Mouse (Mus musculus) MEL (cell line): Measurements from ENCODE around the gene Grik4. TPM values are rescaled to one million over a fixed set of nuclear protein-coding genes. Genes with fewer than 3 reads are reported as not detected.
A peak's percentile ranks its signal among the peaks of the same experiment; 100 is the strongest.

Experiments used
- DNase-seq: peaks from one replicate; pipeline ENCODE4 v3.0.0; 2011; ENCODE audit warnings: low read depth, low spot score
- H3K27ac ChIP-seq: 2 replicates; pipeline ENCODE4 v1.5.1; 2012; ENCODE audit warnings: low read depth, mild to moderate bottlenecking, control low read depth, low read length, moderate library complexity; ENCODE audit not compliant: control insufficient read depth
- H3K27me3 ChIP-seq, 2 experiments: fragments of 150-350 bp in 1 of 2; sonication (generic) in 1 of 2; 2 replicates each; pipeline ENCODE4 v1.6.1; 2012; ENCODE audit warnings: low read length in 2 of 2, mild to moderate bottlenecking in 2 of 2, improper control_type of control experiment in 1 of 2, moderate library complexity in 1 of 2; ENCODE audit not compliant: insufficient read depth in 2 of 2, control insufficient read depth in 1 of 2
- H3K36me3 ChIP-seq, 2 experiments: 2 replicates each; pipeline ENCODE4 v1.6.1; 2012 to 2014; ENCODE audit warnings: low read length in 2 of 2, improper control_type of control experiment in 1 of 2, inconsistent platforms in 1 of 2, mild to moderate bottlenecking in 1 of 2; ENCODE audit not compliant: insufficient read depth in 2 of 2, control insufficient read depth in 1 of 2
- H3K4me1 ChIP-seq, 2 experiments: fragments of 150-350 bp in 1 of 2; sonication (generic) in 1 of 2; 2 replicates each; pipeline ENCODE4 v1.6.1; 2012; ENCODE audit warnings: low read length in 2 of 2, improper control_type of control experiment in 1 of 2, mild to moderate bottlenecking in 1 of 2; ENCODE audit not compliant: insufficient read depth in 2 of 2, control insufficient read depth in 1 of 2
- H3K4me3 ChIP-seq, 2 experiments: fragments of 150-350 bp in 1 of 2; sonication (generic) in 1 of 2; 2 replicates each; pipeline ENCODE4 v1.5.1; 2012; ENCODE audit warnings: low read depth in 2 of 2, low read length in 2 of 2, mild to moderate bottlenecking in 2 of 2, moderate library complexity in 2 of 2, control low read depth in 1 of 2, improper control_type of control experiment in 1 of 2; ENCODE audit not compliant: control insufficient read depth in 1 of 2, insufficient read depth in 1 of 2
- H3K79me2 ChIP-seq: 2 replicates; pipeline ENCODE4 v1.6.1; 2012; ENCODE audit warnings: mild to moderate bottlenecking, low read length, moderate library complexity; ENCODE audit not compliant: control insufficient read depth, poor library complexity, insufficient read depth
- H3K9ac ChIP-seq: 2 replicates; pipeline ENCODE4 v1.6.1; 2012; ENCODE audit warnings: low read depth, mild to moderate bottlenecking, control low read depth, low read length, moderate library complexity; ENCODE audit not compliant: control insufficient read depth, poor library complexity, severe bottlenecking
- H3K9me3 ChIP-seq: fragments of 150-350 bp; sonication (generic); replicated peaks from 2 replicates; pipeline ENCODE4 v1.6.1; 2012; ENCODE audit warnings: mild to moderate bottlenecking, low read length, improper control_type of control experiment, moderate library complexity; ENCODE audit not compliant: insufficient read depth
- BHLHE40 ChIP-seq: IDR thresholded peaks from 2 replicates; pipeline ENCODE4 v1.6.1; 2012; ENCODE audit warnings: low read depth, mild to moderate bottlenecking, inconsistent platforms, low read length, improper control_type of control experiment, borderline replicate concordance
- CHD2 ChIP-seq: IDR thresholded peaks from 2 replicates; pipeline ENCODE4 v1.6.1; 2011; ENCODE audit warnings: low read length, improper control_type of control experiment
- CTCF ChIP-seq, 3 experiments: IDR thresholded peaks in 2 of 3; conservative IDR thresholded peaks in 1 of 3; 2 replicates each; pipeline ENCODE4 v1.5.1; 2011 to 2012; ENCODE audit warnings: low read length in 3 of 3, low read depth in 2 of 3, mild to moderate bottlenecking in 2 of 3, improper control_type of control experiment in 1 of 3, inconsistent platforms in 1 of 3, mixed read lengths in 1 of 3, moderate library complexity in 1 of 3; ENCODE audit not compliant: control insufficient read depth in 1 of 3, insufficient read depth in 1 of 3, poor library complexity in 1 of 3, severe bottlenecking in 1 of 3
- EP300 ChIP-seq, 2 experiments: IDR thresholded peaks; 2 replicates each; pipeline ENCODE4 v1.6.1; 2011; ENCODE audit warnings: improper control_type of control experiment in 2 of 2, low read length in 2 of 2, low read depth in 1 of 2, mild to moderate bottlenecking in 1 of 2
- JUND ChIP-seq: IDR thresholded peaks from 2 replicates; pipeline ENCODE4 v1.6.1; 2011; ENCODE audit warnings: low read depth, mild to moderate bottlenecking, improper control_type of control experiment, low read length
- MAX ChIP-seq: IDR thresholded peaks from 2 replicates; pipeline ENCODE4 v1.6.1; 2011; ENCODE audit warnings: low read length, improper control_type of control experiment
- MAZ ChIP-seq: IDR thresholded peaks from 2 replicates; pipeline ENCODE4 v1.6.1; 2012; ENCODE audit warnings: low read depth, mild to moderate bottlenecking, inconsistent platforms, low read length, improper control_type of control experiment
- MEF2A ChIP-seq: IDR thresholded peaks from 2 replicates; pipeline ENCODE4 v1.6.1; 2014; ENCODE audit warnings: low read depth, mild to moderate bottlenecking, inconsistent platforms, low read length, improper control_type of control experiment; ENCODE audit not compliant: poor library complexity, insufficient replicate concordance, severe bottlenecking; ENCODE audit errors: extremely low read depth
- MYB ChIP-seq: IDR thresholded peaks from 2 replicates; pipeline ENCODE4 v1.6.1; 2011; ENCODE audit warnings: mild to moderate bottlenecking, low read depth, low read length, improper control_type of control experiment
- MYC ChIP-seq: IDR thresholded peaks from 2 replicates; pipeline ENCODE4 v1.6.1; 2011; ENCODE audit warnings: low read depth, mild to moderate bottlenecking, low read length, improper control_type of control experiment, moderate library complexity
- POLR2AphosphoS2 ChIP-seq: IDR thresholded peaks from 2 replicates; pipeline ENCODE4 v1.6.1; 2011; ENCODE audit warnings: low read length, improper control_type of control experiment
- POLR2AphosphoS5 ChIP-seq: IDR thresholded peaks from 2 replicates; pipeline ENCODE4 v1.6.1; 2012; ENCODE audit warnings: low read depth, borderline replicate concordance, mild to moderate bottlenecking, inconsistent platforms, low read length, moderate library complexity, mixed read lengths
- RCOR1 ChIP-seq: IDR thresholded peaks from 2 replicates; pipeline ENCODE4 v1.6.1; 2012; ENCODE audit warnings: low read depth, mild to moderate bottlenecking, inconsistent platforms, low read length, improper control_type of control experiment
- SIN3A ChIP-seq: IDR thresholded peaks from 2 replicates; pipeline ENCODE4 v1.6.1; 2012; ENCODE audit warnings: low read length, improper control_type of control experiment, inconsistent platforms
- SMC3 ChIP-seq: IDR thresholded peaks from 2 replicates; pipeline ENCODE4 v1.6.1; 2011; ENCODE audit warnings: low read depth, low read length, improper control_type of control experiment
- TBP ChIP-seq: IDR thresholded peaks from 2 replicates; pipeline ENCODE4 v1.8.0; 2011; ENCODE audit warnings: low read depth, low read length, improper control_type of control experiment
- TCF12 ChIP-seq: IDR thresholded peaks from 2 replicates; pipeline ENCODE4 v1.6.1; 2014; ENCODE audit warnings: low read depth, mild to moderate bottlenecking, inconsistent platforms, low read length, improper control_type of control experiment, moderate library complexity
- UBTF ChIP-seq: IDR thresholded peaks from 2 replicates; pipeline ENCODE4 v1.6.1; 2012; ENCODE audit warnings: low read depth, mild to moderate bottlenecking, inconsistent platforms, low read length, improper control_type of control experiment, moderate library complexity, borderline replicate concordance; ENCODE audit not compliant: insufficient read depth
- USF2 ChIP-seq, 2 experiments: IDR thresholded peaks; 2 replicates each; pipeline ENCODE4 v1.6.1; 2011 to 2012; ENCODE audit warnings: improper control_type of control experiment in 2 of 2, low read length in 2 of 2, borderline replicate concordance in 1 of 2, inconsistent platforms in 1 of 2, low read depth in 1 of 2, mild to moderate bottlenecking in 1 of 2; ENCODE audit not compliant: insufficient read depth in 1 of 2
- ZC3H11A ChIP-seq: IDR thresholded peaks from 2 replicates; pipeline ENCODE4 v1.6.1; 2012; ENCODE audit warnings: low read depth, mild to moderate bottlenecking, inconsistent platforms, low read length, improper control_type of control experiment
- ZKSCAN1 ChIP-seq: IDR thresholded peaks from 2 replicates; pipeline ENCODE4 v1.6.1; 2012; ENCODE audit warnings: low read depth, mild to moderate bottlenecking, inconsistent platforms, low read length, improper control_type of control experiment, moderate library complexity
- ZMIZ1 ChIP-seq: IDR thresholded peaks from 2 replicates; pipeline ENCODE4 v1.6.1; 2012; ENCODE audit warnings: low read depth, mild to moderate bottlenecking, inconsistent platforms, low read length, improper control_type of control experiment, moderate library complexity
- ZNF384 ChIP-seq: IDR thresholded peaks from 2 replicates; pipeline ENCODE4 v1.6.1; 2012; ENCODE audit warnings: low read depth, mild to moderate bottlenecking, inconsistent platforms, low read length, improper control_type of control experiment
- polyA plus RNA-seq, 2 experiments: library from polyadenylated mRNA; stranded (reverse) in 1 of 2; unstranded in 1 of 2; fragments of >175 nt in 1 of 2; fragments of >200 nt in 1 of 2; gene quantifications; 2 replicates each; pipeline versions ENCODE4 v1.2.1 to v1.2.4; 2012; ENCODE audit warnings: low replicate concordance in 2 of 2, low read depth in 1 of 2; ENCODE audit not compliant: insufficient read length in 2 of 2, insufficient read depth in 1 of 2, missing spikeins in 1 of 2
- total RNA-seq: library from RNA; depleted of rRNA; stranded (reverse); fragments of 300-350 nt; gene quantifications from 2 replicates; pipeline ENCODE4 v1.2.3, GENCODE M21; 2012

Grik4 gene
- total and polyA plus RNA-seq, 3 experiments = 0.17 TPM; not detected in 2

DNA sequence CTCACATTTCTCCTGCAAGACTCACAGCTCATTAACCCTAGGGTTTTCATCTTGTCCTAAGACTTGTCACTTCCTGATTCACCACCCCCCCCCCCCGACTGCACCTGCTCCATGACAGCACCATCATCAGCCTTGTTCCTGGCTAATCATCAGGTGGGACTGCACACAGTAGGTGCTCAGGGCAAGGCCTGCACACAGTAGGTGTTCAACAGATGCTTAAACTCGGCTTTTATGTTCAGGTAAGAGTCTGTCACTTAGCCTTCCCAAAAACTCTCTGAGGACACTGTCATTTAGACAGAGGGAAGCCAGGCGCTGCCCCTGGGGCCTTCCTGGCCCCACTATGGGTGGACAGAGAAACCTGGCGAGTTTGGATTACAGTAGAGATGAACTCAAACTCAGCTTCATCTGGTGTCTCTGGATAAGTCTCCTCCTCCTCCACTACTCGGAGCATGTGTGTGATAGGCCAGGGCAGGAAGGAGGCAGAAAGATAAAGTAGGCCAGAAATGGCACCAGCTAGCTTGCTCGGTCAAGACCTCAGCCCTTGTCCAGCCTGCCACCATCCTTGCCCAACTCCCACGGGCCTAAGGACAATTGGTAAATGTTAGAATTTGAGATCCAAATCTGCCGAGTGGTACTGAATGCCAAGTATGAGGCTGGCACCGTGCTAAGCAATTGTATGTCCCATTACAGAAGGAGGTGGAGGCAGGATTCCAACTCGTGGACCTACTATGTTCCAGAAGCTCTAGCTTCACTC, 61.1 kb downstream of the Grik4 start:
- DNase-seq = no peak
- Histone ChIP-seq H3K9ac (no peak overlapping the region), H3K36me3 (no peaks in the 10 kb centered on the region), H3K27ac (no peak overlapping the region), H3K79me2 (no peaks in the 10 kb centered on the region), H3K9me3 (no peaks in the 10 kb centered on the region), H3K4me3 (no peak overlapping the region), H3K27me3 (no peaks in the 10 kb centered on the region; a peak in 1 of 4 replicates), H3K4me1 (no peaks in the 10 kb centered on the region)
- TF ChIP-seq TBP (no peak), SMC3 (no peak), TCF12 (no peak), MYC (no peak), ZC3H11A (no peak), ZKSCAN1 (peak; percentile 77; the same call in 1 of the 2 replicates), MEF2A (no peak)

DNA sequence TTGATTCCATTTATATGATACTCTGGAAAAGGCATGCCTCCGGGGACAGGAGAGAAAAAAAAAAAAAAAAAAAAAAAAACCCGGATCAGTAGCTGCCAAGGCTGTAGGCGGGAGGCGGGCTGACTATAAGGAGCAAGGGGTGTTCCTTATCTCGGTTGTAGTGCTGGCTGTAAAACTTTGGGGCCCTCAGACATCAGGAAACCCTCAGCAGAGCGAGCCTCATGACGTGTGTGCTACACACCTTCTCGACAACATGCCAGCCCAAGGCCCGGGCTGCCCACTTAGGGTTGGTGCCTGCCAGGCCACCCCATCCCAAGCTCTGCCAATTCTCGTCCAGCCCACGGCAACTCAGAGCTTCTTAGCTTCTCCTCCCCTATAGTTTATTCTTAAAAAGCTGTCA, 62.0 kb downstream of the Grik4 start:
- TF ChIP-seq ZNF384 (no peak), SMC3 (no peak), MAZ (no peak), BHLHE40 (no peak), RCOR1 (no peak), EP300 (IDR thresholded peaks at IDR 0.05; ENCODE audit: low read depth in 1 of 2, low read length in 2 of 2) (no peak), POLR2AphosphoS2 (no peak), POLR2AphosphoS5 (no peak), ZC3H11A (no peak), USF2 (IDR thresholded peaks at IDR 0.05; ENCODE audit: borderline replicate concordance in 1 of 2, insufficient read depth in 1 of 2, low read depth in 1 of 2, low read length in 2 of 2) (no peak), MAX (no peak), CHD2 (no peak), SIN3A (no peak), MYB (no peak), CTCF (IDR thresholded peaks at IDR 0.05 in 2 of 3, conservative IDR thresholded peaks at IDR 0.05 in 1 of 3; ENCODE audit: control insufficient read depth in 1 of 3, insufficient read depth in 1 of 3, low read depth in 2 of 3, low read length in 3 of 3, poor library complexity in 1 of 3, severe bottlenecking in 1 of 3) (no peak), UBTF (no peak), JUND (no peak), ZMIZ1 (no peak)
- no peaks in the 10 kb centered on the region for H3K9me3 ChIP-seq
- H3K36me3 ChIP-seq = no peaks in the 10 kb centered on the region
- DNase-seq = no peak
- no peaks in the 10 kb centered on the region for H3K79me2 ChIP-seq
- H3K9ac ChIP-seq = no peak overlapping the region
- no peak overlapping the region for H3K27ac ChIP-seq
- no peaks in the 10 kb centered on the region for H3K4me1 ChIP-seq
- no peak overlapping the region for H3K4me3 ChIP-seq
- no peaks in the 10 kb centered on the region; a peak in 1 of 4 replicates for H3K27me3 ChIP-seq
